Mouse (Mus musculus): ENCODE measurements around the gene Pcbp3. TPM values are rescaled to one million over a fixed set of nuclear protein-coding genes. Genes with fewer than 3 reads are reported as not detected.

Pcbp3 gene
- total and polyA plus RNA-seq, 3 experiments: not detected

DNA sequence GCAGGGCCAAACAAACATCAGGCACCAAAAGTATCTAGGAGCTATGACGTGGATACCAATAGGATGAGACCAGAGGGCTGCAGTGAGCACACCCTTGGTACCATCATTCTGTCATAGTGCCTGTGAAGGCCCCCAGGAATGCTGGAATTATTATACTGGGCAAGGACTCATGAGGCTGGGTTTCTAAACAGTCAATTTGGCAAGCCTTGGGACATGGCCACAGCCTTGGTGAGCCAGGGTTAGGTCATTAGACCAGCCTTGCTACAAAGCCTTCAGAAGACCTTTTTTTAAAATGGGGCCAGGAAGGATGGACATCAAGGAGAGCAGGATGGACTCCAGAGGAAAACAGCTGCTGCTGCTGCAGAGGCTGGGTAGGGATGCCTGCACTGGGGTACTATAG, 128.8 kb downstream of the Pcbp3 start:
- TF ChIP-seq MAFK (IDR thresholded peaks at IDR 0.05; ENCODE audit: insufficient replicate concordance, low read length): no peak
- TF ChIP-seq ZMIZ1 (IDR thresholded peaks at IDR 0.05; ENCODE audit: low read depth, low read length): no peak
- no peak for TF ChIP-seq MEF2A (IDR thresholded peaks at IDR 0.05; ENCODE audit: borderline replicate concordance, low read depth, low read length)
- no peak for TF ChIP-seq CHD1 (IDR thresholded peaks at IDR 0.05; ENCODE audit: low read depth, low read length)
- no peak for TF ChIP-seq ETS1 (conservative IDR thresholded peaks at IDR 0.05; ENCODE audit: low read depth, low read length)
- TF ChIP-seq PAX5 (IDR thresholded peaks at IDR 0.05; ENCODE audit: low read length): no peak
- TF ChIP-seq BHLHE40 (IDR thresholded peaks at IDR 0.05; ENCODE audit: low read depth, low read length): no peak
- TF ChIP-seq MAZ (IDR thresholded peaks at IDR 0.05; ENCODE audit: low read depth, low read length): no peak
- TF ChIP-seq JUN (IDR thresholded peaks at IDR 0.05; ENCODE audit: insufficient read depth, low read depth, low read length): no peak
- TF ChIP-seq SMC3 (IDR thresholded peaks at IDR 0.05; ENCODE audit: low read depth, low read length): no peak
- no peak for TF ChIP-seq EP300 (IDR thresholded peaks at IDR 0.05; ENCODE audit: low read length)
- TF ChIP-seq MAX (IDR thresholded peaks at IDR 0.05; ENCODE audit: low read length): no peak
- TF ChIP-seq ZC3H11A (IDR thresholded peaks at IDR 0.05; ENCODE audit: low read depth, low read length): no peak
- TF ChIP-seq NELFE (IDR thresholded peaks at IDR 0.05; ENCODE audit: low read depth, low read length): no peak
- TF ChIP-seq MXI1 (IDR thresholded peaks at IDR 0.05; ENCODE audit: low read depth, low read length): no peak
- no peak for TF ChIP-seq ELF1 (IDR thresholded peaks at IDR 0.05; ENCODE audit: low read depth, low read length)
- dilution Hi-C loops (cut with MboI; ENCODE audit: extremely low pct_ligation_motif_present, extremely low pct_unique_long_range_greater_than_20kb, low sequenced_read_pairs): no loop called here
- in situ Hi-C loops (cut with MboI; ENCODE audit: low pct_ligation_motif_present, low pct_unique_long_range_greater_than_20kb, low sequenced_read_pairs): loop anchor here (25.0 kb wide), 1 partner anchor 179 kb away; no protein-coding TSS in a partner anchor

DNA sequence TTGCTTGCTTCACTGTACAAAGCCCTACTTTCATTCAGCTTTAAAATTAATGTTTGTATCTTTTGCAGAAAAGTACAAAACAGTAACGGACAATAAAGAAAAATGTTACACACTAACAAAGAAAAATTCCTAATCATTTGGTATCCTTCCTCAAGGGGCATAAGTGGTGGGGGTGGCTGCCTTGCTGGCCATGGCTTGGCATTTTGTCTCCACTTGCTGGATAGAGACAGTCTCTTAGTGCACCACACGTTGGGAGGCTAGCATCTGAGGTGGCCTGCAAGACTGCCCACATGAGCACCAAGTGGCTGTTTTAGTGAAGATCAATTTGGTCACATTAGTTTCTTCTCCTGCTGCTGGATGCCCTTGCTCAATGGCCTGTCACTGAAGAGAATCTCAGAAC, 129.8 kb downstream of the Pcbp3 start:
- no peaks in the 10 kb centered on the region for H3K4me1 ChIP-seq (ENCODE audit: control insufficient read depth in 1 of 2, insufficient read depth in 2 of 2)
- no peaks in the 10 kb centered on the region for H3K36me3 ChIP-seq (replicated peaks in 1 of 2; ENCODE audit: control insufficient read depth in 1 of 2, insufficient read depth in 1 of 2, low read length in 1 of 2)
- dilution Hi-C loops (cut with MboI; ENCODE audit: extremely low pct_ligation_motif_present, extremely low pct_unique_long_range_greater_than_20kb, low sequenced_read_pairs) (no loop called here), in situ Hi-C loops (cut with MboI; ENCODE audit: low pct_ligation_motif_present, low pct_unique_long_range_greater_than_20kb, low sequenced_read_pairs) (loop anchor here (25.0 kb wide), 1 partner anchor 180 kb away; no protein-coding TSS in a partner anchor)
- no peak overlapping the region for H3K9ac ChIP-seq (ENCODE audit: insufficient read depth, low read depth)
- H3K9me3 ChIP-seq (replicated peaks; ENCODE audit: low read length): peaks cover 16% of the 10 kb centered on the region
- H3K27ac ChIP-seq (ENCODE audit: insufficient read depth, low read depth): no peak overlapping the region
- peaks cover 70% of the 10 kb centered on the region for H3K27me3 ChIP-seq (replicated peaks)
- H3K4me2 ChIP-seq (ENCODE audit: insufficient read depth, low read depth, poor library complexity, severe bottlenecking): no peak overlapping the region
- no peaks in the 10 kb centered on the region for H3K79me2 ChIP-seq (replicated peaks; ENCODE audit: control insufficient read depth, extremely low read depth, insufficient read depth, poor library complexity, severe bottlenecking)
- no peak overlapping the region for H3K4me3 ChIP-seq (replicated peaks in 1 of 3; ENCODE audit: low read depth in 2 of 3, low read length in 2 of 3, poor library complexity in 1 of 3)
- DNase-seq (ENCODE audit: extremely low read depth): no peak
- TF ChIP-seq SMC3 (IDR thresholded peaks at IDR 0.05; ENCODE audit: low read depth, low read length) (no peak), RCOR1 (conservative IDR thresholded peaks at IDR 0.05; ENCODE audit: low read depth, low read length) (no peak), TBP (conservative IDR thresholded peaks at IDR 0.05; ENCODE audit: low read depth, low read length) (no peak), MAZ (IDR thresholded peaks at IDR 0.05; ENCODE audit: low read depth, low read length) (no peak), ZKSCAN1 (IDR thresholded peaks at IDR 0.05; ENCODE audit: borderline replicate concordance, low read depth, low read length) (no peak), MYC (IDR thresholded peaks at IDR 0.05; ENCODE audit: low read depth, low read length) (no peak), ZNF384 (IDR thresholded peaks at IDR 0.05; ENCODE audit: low read depth, low read length) (no peak), CHD1 (IDR thresholded peaks at IDR 0.05; ENCODE audit: low read depth, low read length) (no peak), CHD2 (IDR thresholded peaks at IDR 0.05; ENCODE audit: low read length) (no peak), ZC3H11A (IDR thresholded peaks at IDR 0.05; ENCODE audit: low read depth, low read length) (no peak), ZMIZ1 (IDR thresholded peaks at IDR 0.05; ENCODE audit: low read depth, low read length) (no peak), RAD21 (IDR thresholded peaks at IDR 0.05; ENCODE audit: low read depth, low read length) (no peak), JUN (IDR thresholded peaks at IDR 0.05; ENCODE audit: insufficient read depth, low read depth, low read length) (no peak), MAFK (IDR thresholded peaks at IDR 0.05; ENCODE audit: insufficient replicate concordance, low read length) (no peak), NRF1 (IDR thresholded peaks at IDR 0.05; ENCODE audit: low read depth, low read length) (no peak), E2F4 (IDR thresholded peaks at IDR 0.05; ENCODE audit: insufficient replicate concordance, low read depth, low read length) (no peak), CTCF (conservative IDR thresholded peaks at IDR 0.05 in 1 of 2, IDR thresholded peaks at IDR 0.05 in 1 of 2; ENCODE audit: low read depth in 2 of 2, low read length in 2 of 2) (no peak)

More for the DNA sequence above, 128.8 kb downstream of the Pcbp3 start:
- Histone ChIP-seq H3K4me3 (replicated peaks in 1 of 3; ENCODE audit: low read depth in 2 of 3, low read length in 2 of 3, poor library complexity in 1 of 3) (no peak overlapping the region), H3K9ac (ENCODE audit: insufficient read depth, low read depth) (no peak overlapping the region), H3K27ac (ENCODE audit: insufficient read depth, low read depth) (no peak overlapping the region), H3K4me1 (ENCODE audit: control insufficient read depth in 1 of 2, insufficient read depth in 2 of 2) (no peaks in the 10 kb centered on the region), H3K9me3 (replicated peaks; ENCODE audit: low read length) (peaks cover 21% of the 10 kb centered on the region), H3K79me2 (replicated peaks; ENCODE audit: control insufficient read depth, extremely low read depth, insufficient read depth, poor library complexity, severe bottlenecking) (no peaks in the 10 kb centered on the region), H3K27me3 (replicated peaks) (peaks cover 64% of the 10 kb centered on the region), H3K4me2 (ENCODE audit: insufficient read depth, low read depth, poor library complexity, severe bottlenecking) (no peak overlapping the region), H3K36me3 (replicated peaks in 1 of 2; ENCODE audit: control insufficient read depth in 1 of 2, insufficient read depth in 1 of 2, low read length in 1 of 2) (no peaks in the 10 kb centered on the region)
- DNase-seq (ENCODE audit: extremely low read depth): no peak

Data from CH12.LX (cell line).